Mouse (Mus musculus): ENCODE data around the gene Mtfr1l.

DNA sequence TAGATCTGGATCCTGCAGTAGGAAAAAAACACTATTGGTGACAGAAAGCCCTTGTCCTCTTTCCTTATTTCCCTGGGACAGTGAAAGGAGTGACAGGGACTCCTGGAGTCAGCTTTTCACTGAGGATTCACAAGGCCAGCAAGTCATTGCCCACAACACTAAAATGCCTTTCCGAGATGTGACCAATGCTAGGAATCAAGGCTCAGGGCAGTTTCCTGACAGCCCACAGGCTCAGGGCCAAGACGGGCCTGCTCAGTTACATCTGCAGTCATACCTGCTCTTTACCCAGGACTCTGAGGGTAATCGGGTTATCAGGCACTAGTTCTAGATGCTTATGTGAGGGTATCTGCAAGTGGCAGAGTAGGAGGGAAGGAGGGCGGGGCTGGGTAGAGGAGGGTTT is 11.7 kb downstream of the Mtfr1l start:
- TF ChIP-seq CTCF (IDR thresholded peaks at IDR 0.05; ENCODE audit: low read depth, low read length) (no peak), GATA1 (IDR thresholded peaks at IDR 0.05; ENCODE audit: borderline replicate concordance, low read length) (no peak), GATA2 (IDR thresholded peaks at IDR 0.05; ENCODE audit: borderline replicate concordance, low read depth, low read length) (no peak)
